Mouse (Mus musculus) bone marrow, adult 2 months (tissue): ENCODE results near the gene Scn1b.

Experiments
- CTCF ChIP-seq: fragments of 200-500 bp; IDR thresholded peaks from 2 replicates; pipeline ENCODE4 v1.5.1; 2011; ENCODE audit warnings: low read length, control low read depth; ENCODE audit not compliant: control insufficient read depth, insufficient read depth
- POLR2A ChIP-seq: fragments of 200-500 bp; IDR thresholded peaks from 2 replicates; pipeline ENCODE4 v1.6.1; 2011; ENCODE audit warnings: low read depth, mild to moderate bottlenecking, control low read depth, low read length, borderline replicate concordance; ENCODE audit not compliant: control insufficient read depth

DNA sequence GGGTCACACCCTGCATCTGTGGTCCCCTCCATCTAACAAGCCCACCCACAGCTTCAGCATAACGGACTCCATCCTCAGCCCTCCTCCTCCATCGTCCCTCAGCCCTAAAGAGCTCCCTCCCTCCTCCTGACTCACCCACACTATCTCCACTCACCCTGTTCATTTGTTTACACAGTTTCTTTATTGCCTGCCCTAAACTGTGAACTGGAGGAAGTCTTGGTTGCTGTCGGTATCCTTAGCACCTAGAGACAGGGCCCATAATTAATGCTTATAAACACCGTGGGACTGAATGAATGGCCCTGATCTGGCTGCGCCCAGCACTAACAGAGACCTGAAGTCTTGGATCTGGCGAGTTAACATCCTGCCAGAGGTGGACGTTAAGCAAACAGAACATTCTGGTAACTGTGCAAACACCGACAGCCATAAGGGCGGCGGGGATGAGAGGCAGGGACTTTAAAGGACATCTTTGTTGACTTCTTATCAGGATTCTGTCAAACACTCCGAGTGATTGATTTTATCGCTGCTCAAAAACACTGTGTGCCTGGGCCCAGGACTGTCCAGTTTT is 18.9 kb upstream of the Scn1b start:
- TF ChIP-seq POLR2A (no peak), CTCF (no peak)
